Mouse (Mus musculus): ENCODE results near the gene 4931428F04Rik.
"Not testable (repeated sequence)": the region's sequence is repeated elsewhere in the genome, so short reads cannot be mapped to it uniquely, and the experiment has no call there.

4931428F04Rik gene

DNA sequence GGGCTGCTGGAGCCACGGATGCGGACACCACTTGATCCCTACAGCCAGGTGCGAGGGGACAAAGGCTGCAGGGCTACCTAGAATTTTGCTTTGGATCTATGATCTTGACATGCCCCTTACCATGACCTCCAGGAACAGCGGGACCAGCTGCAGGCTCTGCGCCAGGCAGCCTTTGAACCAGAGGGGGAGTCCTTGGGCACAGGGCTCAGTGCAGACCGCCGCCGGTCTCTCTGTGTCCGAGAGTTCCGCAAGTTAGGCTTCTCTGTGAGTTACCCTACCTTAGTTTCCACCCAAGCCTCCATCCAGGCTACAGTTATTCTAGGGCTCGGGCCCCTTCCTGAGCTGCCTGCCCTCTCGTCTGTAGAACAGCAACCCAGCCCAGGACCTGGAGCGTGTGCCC lies 18.0 kb upstream of the 4931428F04Rik start:
- no peak for DNase-seq (ENCODE audit: low spot score in 2 of 2)

DNA sequence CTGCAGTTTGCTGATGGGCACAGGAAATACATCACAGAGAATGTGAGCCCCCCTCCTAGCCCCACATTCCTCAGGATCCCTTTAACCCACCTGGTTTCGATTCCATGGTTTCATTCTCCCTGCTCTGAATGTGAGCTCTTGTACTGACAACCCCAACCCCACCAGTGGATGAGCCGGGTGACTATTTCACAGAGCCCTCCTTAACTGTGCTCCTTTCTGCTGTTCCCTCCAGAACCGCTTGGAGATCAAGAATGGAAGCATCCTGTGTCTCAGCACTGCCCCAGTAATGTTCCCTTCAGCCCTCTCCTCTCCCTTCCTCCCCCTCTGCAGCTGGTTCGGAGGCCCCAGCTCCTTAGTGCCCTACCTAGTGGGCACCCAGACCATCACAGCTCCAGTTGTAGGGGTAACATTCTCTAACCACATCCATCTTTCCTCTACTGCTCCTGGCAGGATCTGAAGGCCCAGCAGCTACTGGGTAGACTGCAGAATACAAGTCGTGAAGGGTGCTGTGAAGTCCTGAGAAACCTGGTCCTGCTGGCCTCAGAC lies 16.6 kb upstream of the 4931428F04Rik start:
- DNase-seq (ENCODE audit: low spot score in 2 of 2), result no peak

- no peak for DNase-seq (ENCODE audit: low spot score in 2 of 2)
These were observed 15.8 kb upstream of the 4931428F04Rik start, which contains the start of gene Elmo3 for GRCm38 (mm10) chr8:105305211-105306145. Elmo3 (plus strand) TSS chr8:105305601.

GRCm38 (mm10) chr8:105304325-105305210 lies 14.9 kb upstream of the 4931428F04Rik start:
- no peak for DNase-seq (ENCODE audit: low spot score in 2 of 2)

GRCm38 (mm10) chr8:105303874-105304273 lies 14.2 kb upstream of the 4931428F04Rik start:
- DNase-seq (ENCODE audit: low spot score in 2 of 2), result no peak

DNA sequence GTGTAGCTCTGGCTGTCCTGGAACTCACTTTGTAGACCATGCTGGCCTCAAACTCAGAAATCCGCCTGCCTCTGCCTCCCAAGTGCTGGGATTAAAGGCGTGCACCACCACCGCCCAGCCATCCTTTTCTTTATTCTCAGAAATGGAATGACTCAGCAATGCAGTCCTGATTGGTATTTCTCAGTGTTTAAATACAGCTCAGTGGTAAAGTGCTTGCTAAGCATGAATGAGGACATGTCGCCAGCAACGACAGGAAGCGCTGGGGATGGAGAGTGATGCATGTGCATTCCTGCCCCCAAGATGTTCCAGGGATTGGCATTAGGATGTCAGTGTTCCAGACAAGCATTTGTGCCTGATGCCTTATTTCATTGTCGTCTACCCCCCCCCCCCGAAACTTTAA lies 13.7 kb upstream of the 4931428F04Rik start:
- no peak for DNase-seq (ENCODE audit: low spot score in 2 of 2)

DNA sequence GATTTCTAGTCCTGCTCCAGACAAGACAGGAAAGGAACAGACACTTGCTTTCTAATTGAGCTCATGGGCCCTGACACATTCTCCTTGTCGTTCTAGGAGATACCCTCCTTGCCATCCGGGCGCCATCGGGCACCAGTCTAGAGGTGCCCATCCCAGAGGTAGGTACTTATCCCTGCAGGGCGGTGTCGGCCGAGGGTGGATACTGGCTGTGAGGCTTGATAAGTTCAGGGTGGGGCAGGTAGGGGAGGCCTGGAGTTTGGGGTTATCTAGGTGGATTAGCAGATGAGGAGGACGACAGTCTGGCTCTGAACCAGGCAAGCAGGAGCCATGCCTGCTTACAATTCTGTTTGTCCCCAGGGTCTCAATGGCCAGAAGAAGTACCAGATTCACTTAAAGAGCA lies 10.3 kb upstream of the 4931428F04Rik start:
- DNase-seq (ENCODE audit: low spot score in 2 of 2), result no peak

- DNase-seq (ENCODE audit: low spot score in 2 of 2), result no peak
These were observed 8.9 kb upstream of the 4931428F04Rik start for GRCm38 (mm10) chr8:105298351-105299252.

GRCm38 (mm10) chr8:105297511-105298192 lies 8.0 kb upstream of the 4931428F04Rik start, which contains the start of gene E2f4:
E2f4 (plus strand) TSS chr8:105297663.
- peak; percentile 92 for DNase-seq (ENCODE audit: low spot score in 2 of 2)

- no peak for DNase-seq (ENCODE audit: low spot score in 2 of 2)
These were observed 6.4 kb upstream of the 4931428F04Rik start, which contains the start of gene Exoc3l for GRCm38 (mm10) chr8:105295895-105296573. Exoc3l (minus strand) TSS chr8:105296101.

GRCm38 (mm10) chr8:105295256-105295655 lies 5.6 kb upstream of the 4931428F04Rik start:
- DNase-seq (ENCODE audit: low spot score in 2 of 2), result no peak

DNA sequence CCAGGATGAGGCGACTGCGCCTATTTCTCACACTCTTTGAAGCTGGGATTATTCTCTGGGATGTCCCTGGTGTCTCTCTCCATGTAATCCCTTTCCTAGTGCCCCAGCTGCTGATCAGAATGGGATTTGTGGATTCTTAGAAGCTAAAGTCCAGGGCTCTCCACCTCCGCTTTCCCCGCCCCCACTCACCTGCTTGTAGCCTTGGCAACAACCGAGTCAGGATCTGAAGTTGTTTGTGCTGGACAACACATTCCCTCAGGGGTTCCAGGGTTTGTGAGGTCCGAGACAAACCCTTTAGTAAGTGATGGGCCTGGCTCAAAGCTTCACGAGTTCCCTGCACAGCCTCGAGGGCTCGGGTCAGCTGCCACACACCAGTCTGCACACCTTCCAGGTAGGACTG lies 5.1 kb upstream of the 4931428F04Rik start:
- DNase-seq (ENCODE audit: low spot score in 2 of 2), result no peak

GRCm38 (mm10) chr8:105293405-105293804 lies 3.7 kb upstream of the 4931428F04Rik start:
- no peak for DNase-seq (ENCODE audit: low spot score in 2 of 2)

- no peak for DNase-seq (ENCODE audit: low spot score in 2 of 2)
These were observed 2.8 kb upstream of the 4931428F04Rik start for GRCm38 (mm10) chr8:105292471-105292870.

GRCm38 (mm10) chr8:105291802-105292201 lies 2.1 kb upstream of the 4931428F04Rik start:
- not testable (repeated sequence) for DNase-seq (ENCODE audit: low spot score in 2 of 2)

DNA sequence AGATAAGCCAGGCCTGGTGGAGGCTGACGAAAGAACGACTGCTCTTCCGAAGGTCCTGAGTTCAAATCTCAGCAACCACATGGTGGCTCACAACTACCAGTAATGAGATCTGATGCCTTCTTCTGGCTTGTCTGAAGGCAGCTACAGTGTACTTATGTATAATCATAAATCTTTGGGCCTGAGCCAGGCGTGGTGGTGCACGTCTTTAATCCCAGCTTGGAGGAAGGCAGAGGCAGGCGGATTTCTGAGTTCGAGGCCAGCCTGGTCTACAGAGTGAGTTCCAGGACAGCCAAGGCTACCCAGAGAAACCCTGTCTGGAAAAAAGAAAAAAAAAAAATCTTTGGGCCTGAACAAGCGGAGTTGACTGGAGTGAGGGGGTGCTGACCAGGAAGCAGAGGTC lies 1.7 kb upstream of the 4931428F04Rik start:
- not testable (repeated sequence) for DNase-seq (ENCODE audit: low spot score in 2 of 2)

DNA sequence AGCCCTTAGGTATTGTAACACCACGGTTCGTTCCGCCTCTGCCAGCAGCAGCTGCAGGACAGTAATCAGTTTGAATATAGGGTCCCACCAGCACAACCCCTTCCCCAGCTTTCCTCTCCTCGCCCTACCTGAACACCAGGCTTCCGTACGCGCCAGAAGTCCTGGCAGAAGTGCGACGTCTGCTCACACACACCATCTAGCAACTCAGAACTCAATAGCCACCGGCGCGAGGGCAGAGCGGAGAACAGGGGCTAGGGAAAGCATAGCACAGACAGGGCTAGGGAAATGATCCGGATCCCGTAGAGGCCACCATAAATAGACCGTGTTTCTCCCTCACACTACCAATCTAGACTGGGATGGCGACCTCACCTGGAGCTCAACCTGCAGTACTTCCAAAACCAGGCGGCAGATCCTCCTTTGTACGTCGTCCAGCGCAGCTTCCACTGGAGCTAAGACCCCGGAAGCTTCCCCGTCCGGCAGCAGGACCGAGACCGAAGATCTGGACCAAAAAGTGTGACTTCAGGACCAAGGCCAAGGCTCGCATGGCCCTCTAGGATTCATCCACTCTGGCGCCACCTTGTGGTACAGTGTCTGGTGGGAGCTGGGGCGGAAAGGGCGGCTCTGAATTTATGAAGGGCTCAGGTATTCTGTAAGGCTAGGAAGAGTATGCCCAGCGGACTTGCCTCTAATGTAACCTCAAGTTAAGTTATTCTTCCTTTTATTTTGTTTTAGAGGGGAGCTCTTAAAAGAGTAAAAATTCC lies 1.1 kb upstream of the 4931428F04Rik start:
- DNase-seq (ENCODE audit: low spot score in 2 of 2), result no peak

DNA sequence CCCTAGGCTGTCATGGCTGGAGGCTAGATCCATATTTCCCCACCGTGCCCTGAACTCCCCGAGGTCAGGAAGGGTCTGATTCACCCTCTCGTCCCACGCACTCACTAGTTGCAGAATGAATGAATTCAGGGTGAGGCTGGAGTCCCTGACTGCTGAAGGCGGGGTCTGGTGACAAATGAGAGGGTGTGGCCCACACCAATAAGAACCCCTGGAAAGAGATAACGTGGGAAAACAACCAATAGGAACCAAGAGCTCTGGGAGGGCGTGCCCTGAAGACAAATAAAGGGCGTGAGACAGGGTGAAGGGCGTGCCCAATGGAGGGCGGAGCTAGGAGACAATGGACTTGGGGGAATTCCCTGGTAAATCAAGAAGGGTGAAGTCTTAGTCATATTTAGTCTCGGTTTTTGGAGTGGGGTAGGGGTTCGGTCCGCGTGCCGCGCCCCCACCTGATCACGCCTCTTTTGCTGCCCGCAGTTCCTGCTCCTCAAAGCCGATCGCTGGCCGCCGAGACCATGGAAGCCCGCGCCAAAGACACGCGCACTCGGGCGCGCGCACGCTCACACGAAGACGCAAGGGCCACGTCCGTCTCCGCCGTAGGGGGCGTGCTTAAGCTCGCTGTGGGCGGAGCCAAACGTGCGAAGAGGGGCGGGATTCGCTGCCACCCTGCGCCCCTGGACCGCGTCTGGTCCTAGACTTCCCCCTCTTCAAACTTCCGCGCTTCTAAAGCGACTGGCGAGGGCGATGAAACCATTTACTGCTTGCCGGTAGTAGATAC lies 519 bp downstream of the 4931428F04Rik start:
- peak; percentile 92 for DNase-seq (ENCODE audit: low spot score in 2 of 2)
